Mouse (Mus musculus): ENCODE measurements at regions not wholly inside any gene's neighbourhood (a gene's known extent, or its start where the extent isn't known, plus 50 kb on each side); places are given as distances from the start of the nearest gene placed in this dataset.

GRCm38 (mm10) chr1:71767705-71768104 lies 114.7 kb upstream of the Fn1 start:
- TF ChIP-seq POLR2A (IDR thresholded peaks at IDR 0.05; ENCODE audit: borderline replicate concordance, extremely low read depth, low read depth, low read length) (no peak), CTCF (IDR thresholded peaks at IDR 0.05; ENCODE audit: insufficient read depth, low read length) (no peak)

Data from lung, adult 2 months (tissue).